Mouse (Mus musculus): ENCODE measurements at regions not wholly inside any gene's neighbourhood (a gene's known extent, or its start where the extent isn't known, plus 50 kb on each side); places are given as distances from the start of the nearest gene placed in this dataset.

DNA sequence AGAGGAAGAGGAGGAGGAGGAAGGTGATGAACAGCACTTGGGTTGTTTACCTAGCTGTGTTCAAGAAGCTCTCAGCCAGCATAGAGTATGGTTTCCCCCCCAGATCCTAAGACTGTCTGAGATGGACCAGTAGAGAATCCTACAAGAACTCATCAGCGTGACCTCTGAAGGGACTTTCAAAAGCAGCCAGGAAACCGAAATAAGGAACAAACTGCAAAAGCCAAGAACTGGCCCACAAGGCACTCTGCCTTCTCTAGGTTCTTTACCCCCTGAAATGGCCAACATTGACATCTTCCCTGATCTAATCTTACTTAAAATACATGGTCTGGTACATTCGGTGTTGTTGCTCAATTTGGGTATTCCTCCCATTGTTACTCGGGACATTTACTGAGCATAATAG lies 118.1 kb upstream of the Rreb1 start:
- DNase-seq (ENCODE audit: low spot score): no peak

DNA sequence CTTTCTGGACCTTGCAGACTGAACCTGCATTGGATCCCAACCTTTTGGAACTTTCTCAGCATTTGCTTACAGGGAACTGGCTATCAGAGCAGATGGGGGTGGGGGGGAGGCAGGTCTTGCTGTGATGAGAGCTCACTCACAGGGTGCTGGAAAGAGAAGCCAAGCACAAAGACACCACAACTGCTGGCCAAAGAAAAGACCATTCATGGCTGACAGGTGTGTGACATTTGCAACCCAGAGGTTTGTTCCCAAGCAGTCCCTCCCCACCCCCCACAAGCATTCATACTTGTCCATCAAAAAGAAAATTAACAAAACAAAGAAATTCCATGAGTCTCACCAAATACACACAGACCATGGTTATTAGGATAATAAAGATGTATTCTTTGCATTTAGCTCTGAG lies 117.5 kb upstream of the Rreb1 start:
- DNase-seq (ENCODE audit: low spot score): no peak

DNA sequence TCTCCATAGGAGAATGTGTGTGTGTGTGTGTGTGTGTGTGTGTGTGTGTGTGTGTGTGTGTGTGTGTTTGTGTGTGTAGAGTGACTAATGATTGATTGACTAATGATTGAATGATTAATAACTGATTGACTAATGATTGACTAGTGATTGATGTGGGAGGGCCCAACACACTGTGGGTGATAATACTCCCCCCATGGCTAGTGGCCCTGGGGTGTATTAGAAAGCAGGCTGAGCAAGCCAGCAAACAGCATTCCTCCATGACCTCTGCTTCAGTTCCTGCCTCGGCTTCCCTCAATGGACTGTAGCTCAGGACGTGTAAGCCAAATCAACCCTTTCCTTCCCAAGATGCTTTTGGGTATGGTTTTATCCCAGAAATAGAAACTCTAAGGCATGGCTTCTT lies 114.1 kb upstream of the Rreb1 start:
- DNase-seq (ENCODE audit: low spot score): no peak

DNA sequence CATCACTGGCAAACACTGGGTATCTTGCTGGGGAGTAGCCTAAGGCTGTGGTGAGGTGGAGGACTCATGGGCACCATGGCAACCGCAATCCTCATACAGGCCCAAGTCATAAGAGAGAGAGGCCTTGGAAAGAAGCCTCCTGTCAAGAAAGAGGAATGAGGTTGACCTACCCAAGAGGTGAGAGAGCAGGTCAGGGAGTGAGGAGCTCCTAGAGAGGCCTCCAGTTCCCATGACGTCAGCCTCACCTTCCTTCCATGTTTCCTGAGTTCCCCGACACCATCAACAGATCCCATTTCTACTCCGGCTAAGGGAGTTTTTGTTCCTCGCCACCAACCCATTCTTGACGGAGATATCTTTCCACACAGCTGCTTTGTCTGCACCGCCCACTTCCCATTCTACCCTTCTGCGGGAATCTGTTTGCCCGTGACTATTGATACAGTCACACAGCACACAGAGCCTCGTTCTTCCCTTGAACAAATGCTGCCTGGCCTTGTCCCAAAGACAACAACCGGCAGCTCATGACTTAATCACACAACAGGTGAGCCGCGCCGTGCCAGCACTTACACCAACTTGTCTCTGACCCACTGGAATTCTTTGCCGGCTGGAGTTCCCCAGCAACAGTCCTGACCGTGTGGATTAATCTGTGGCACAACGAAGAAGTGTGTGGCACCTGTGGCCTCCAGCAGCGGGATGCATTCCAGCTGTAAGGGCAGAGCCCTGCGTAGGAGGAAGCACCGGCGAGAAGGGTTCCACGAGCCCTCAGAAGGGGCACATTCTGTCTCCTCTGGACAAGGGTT lies 111.8 kb upstream of the Rreb1 start:
- no peak for DNase-seq (ENCODE audit: low spot score)

DNA sequence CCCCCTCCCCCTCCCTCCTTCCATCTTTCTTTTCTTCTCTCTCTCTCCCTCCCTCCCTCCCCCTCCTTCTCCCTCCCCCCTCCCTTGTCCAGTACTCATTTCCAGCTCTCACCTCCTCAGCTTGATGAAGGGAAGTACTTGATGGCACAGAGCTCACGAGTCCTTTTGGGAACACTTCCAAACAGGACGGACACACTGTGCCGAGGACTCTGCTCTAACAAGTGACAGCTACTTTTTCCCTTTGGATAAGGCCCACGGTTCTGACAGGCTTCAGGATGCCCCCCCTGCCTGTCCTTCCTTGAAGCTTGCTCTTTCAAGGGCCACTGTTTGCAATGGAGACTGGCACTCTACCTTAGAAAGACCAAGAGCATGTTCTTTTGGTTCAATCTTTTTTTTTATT lies 110.8 kb upstream of the Rreb1 start:
- DNase-seq (ENCODE audit: low spot score): no peak

DNA sequence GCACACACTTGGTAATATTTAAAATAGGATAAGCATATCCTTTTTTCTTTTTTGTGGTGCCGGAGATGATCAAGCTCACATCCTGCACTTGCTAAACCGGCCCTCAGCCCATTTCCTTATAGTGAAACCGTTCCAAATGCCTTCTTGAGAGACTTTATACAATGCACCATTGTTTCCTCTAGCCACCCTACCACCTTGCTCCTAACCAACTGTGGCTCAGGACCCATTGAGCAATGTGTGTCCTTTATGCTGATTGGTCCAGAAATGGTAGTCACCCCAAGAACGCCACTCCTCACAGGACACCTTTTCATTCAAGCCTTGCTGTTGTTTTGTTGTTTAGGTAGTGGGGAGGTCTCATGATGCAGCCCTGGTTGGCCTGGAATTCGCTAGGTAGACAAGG lies 110.3 kb upstream of the Rreb1 start:
- no peak for DNase-seq (ENCODE audit: low spot score)

DNA sequence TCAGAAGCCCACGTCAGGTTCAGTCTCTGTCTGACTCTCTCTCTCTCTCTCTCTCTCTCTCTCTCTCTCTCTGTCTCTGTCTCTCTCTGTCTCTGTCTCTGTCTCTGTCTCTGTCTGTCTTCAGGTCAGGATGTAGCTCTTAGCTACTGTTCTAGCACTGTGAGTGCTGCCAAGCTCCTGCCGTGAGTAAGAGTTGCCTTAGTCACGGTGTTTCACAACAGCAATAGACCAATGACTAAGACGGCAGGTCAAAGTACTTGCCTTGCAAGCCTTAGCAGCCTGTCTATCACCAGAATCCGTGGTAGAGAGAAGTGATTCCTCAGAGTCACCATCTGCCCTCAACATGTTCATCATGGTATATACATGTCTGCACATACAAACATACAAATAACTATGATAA lies 107.1 kb upstream of the Rreb1 start:
- DNase-seq (ENCODE audit: low spot score): no peak

DNA sequence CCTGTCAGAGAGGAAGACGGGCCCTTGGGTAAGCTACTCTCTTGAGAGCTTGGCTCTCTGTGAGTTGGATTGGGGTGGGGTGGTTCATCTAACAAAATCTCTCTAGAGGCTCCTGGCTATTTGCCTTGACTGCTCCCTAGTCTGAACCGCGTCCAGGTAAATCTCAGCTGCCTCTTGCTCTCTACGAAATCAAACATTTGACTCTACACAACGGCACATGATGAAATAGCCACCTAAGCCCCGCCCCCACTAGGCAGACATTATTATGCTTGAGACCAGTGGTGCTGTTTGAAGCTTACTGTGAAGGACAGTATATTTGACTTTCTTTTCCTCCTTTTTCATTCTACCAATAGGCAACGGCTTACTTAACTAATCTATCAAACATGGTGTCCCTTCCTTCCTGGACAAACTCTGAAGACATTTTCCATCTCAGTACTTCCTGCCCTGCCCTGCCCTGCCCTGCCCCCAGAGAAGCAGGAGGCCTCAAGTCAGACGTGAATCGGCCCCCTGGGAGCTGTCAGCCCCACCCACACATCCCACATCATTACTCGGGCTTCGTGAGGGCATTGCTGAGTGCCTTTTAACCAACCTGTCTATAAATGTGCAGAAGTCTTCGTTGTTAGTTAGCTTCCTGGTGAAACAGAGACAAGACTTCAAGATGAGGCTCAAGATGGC lies 103.4 kb upstream of the Rreb1 start:
- DNase-seq (ENCODE audit: low spot score): no peak

DNA sequence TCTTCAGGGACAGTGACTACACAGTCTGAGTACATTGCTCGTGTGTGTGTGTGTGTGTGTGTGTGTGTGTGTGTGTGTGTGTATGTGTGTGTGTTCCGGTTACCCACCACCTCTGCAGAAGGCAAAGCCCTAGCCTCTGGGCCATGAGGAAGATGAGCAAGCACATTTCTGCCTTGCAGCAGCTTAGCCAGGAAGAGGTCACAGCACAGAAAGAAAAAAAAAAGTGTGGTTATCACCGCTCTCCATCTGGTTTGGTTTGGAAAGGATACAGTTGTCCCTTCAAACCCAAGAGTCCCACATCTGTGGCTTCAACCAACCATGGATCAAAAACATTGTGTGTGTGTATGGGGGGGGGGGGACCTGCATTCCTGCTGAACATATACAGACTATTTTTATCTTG lies 102.5 kb upstream of the Rreb1 start:
- DNase-seq (ENCODE audit: low spot score): no peak

DNA sequence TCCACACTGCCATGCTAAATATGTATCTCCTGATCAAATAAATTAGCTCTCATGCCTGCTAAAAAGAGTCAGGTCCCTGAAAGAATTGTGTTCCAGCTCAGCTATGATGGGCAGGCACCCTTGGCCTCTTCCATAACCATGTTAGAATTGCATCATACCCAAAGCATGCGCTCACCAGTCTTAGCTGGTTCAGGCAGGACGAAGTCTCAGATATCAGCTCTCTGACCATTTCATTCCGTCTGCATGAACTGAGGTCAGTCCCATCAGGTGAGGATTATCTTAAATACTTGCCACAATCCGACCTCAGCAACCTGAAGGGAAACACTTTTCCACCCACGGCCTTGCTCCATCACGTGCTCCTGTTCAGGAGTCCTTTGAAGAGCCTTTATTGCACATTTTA lies 101.3 kb upstream of the Rreb1 start:
- DNase-seq (ENCODE audit: low spot score): no peak

DNA sequence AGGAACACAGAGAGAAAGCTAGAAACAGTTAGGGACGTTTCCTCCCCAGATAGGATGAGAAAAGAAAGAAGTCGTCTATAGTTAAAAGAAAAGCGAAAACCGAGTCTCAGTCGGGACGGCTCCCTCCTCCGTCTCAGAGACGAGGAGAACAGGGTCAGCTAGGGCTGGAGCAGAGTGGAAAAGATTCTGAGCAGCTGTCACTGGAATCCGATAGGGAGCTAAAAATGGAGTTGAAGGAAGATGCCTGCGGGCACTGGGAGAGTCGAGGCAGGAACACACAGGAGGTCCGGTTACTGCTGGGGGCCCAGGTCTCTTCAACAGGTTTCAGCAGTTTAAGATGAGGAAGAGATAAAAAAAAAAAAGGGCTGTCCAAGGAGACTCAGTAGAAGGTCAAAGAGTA lies 99.9 kb upstream of the Rreb1 start:
- DNase-seq (ENCODE audit: low spot score): no peak

DNA sequence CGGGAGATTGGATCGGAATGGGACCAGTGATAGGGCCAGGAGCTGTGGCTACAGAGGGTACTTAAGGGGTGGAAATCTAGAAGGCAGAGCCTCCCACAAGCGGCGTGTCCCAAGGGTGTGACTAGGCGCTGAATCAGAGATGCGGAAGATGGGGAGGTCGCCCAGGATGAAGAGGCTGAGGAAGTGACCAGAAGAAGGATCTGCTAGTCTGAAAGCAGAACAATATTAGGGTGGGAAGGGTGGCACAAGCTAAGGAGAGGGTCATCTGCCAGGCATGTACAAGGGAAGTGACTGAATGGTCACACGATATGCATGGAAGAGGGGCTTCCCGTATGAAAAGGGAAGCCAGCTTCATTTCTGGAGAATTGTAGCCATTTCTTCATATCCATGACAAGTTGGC lies 99.4 kb upstream of the Rreb1 start:
- DNase-seq (ENCODE audit: low spot score): no peak

DNA sequence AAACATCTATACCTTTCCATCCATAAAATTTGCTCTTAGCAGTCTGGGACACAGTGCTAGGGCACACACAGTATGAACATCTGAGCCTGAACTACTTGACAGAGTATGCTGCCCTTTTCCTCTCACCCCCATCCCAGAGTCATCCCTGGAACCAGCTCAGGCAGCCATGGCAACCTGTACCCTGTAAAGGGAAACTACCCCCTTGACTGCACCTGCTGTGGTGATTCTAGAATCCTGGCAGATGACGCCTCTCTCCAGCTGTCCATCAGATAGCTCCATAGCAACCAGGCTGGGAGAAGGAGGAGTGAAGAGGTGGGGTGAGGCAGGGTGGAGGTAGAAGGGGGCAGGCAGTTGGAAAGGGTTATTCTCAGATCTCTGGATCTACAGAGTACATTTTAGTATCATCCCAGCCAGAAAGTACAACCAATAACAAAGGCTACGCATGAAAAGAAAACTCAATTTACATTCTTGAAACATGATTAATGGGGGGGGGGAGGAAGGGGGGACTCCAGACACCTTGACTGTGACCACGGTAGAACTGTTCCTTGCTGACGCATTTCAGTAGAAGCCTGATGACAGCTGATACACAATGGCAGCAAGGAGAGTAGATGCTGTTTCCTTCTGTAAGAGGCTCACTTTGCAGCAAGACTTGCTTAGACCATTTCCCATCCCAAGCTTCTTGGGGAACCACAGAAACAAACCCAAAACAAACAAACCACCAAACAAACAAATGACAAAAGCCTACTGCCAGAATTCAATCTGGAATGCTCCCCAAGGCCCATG lies 97.2 kb upstream of the Rreb1 start:
- no peak for DNase-seq (ENCODE audit: low spot score)

DNA sequence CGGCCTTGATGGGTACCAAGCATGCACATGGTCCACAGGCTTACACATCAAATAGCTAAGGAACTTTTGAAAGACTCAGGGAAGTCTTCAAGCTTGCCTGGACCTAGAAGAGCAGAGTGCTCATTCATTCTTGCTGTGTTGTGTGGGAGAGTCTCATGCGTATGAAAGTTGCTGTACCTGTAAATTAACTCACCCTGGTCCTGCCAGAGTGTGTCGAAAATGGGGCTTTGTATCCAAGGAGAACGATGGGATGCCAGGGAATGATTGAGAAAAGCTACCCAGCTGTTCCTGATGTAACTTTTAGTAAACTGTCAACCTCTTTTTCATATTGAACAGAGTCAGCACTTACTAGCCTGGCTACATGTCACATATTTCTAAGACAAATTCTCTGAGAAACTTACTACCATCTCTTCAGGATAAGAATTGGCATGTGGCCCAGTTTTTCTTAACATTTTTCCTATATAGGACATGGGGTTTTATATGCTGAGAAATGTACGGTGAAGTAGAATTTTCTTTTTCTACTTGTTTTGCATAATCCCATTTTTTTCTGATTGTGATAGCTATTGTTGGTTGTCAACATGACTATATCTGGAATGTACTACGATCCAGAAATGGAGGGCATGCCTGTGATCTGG lies 95.0 kb upstream of the Rreb1 start:
- DNase-seq (ENCODE audit: low spot score): no peak

DNA sequence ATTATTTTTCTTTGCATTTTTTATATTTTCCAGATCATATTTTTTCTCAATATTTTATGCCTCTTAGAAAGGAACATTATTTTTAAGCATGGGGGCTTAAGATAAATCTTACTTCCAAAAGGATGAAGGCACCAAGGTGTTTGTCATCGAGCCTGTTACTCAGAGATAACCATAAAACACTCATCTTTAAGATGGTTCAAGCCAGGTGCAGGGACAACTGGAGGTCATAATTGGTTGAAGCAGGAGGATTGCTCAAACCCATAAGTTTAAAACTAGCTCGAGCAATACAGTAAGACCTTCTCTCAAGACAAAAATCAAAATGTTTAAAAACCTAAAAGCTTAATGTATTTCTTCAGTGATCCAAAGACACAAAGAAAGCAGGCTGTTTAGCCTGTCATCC lies 92.6 kb upstream of the Rreb1 start:
- DNase-seq (ENCODE audit: low spot score): no peak

DNA sequence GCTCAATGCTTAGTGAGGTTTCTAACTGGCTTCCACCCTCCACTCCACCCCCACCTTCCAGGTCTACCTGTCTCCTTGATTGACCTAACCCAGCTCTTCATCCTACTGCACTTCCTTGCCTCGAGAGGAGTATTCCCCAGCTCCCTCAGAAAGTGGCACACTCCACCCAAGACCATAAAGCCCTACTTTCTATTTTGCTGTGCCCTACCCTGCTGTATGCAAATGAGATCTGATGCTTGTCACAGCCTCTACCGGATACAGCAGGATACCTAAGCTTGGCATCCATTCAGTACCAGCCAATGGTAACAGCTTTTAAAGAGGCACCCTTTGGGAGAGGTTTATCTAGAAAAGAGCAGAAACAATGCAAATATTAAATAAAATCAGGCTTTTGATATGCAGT lies 92.1 kb upstream of the Rreb1 start:
- DNase-seq (ENCODE audit: low spot score): no peak

DNA sequence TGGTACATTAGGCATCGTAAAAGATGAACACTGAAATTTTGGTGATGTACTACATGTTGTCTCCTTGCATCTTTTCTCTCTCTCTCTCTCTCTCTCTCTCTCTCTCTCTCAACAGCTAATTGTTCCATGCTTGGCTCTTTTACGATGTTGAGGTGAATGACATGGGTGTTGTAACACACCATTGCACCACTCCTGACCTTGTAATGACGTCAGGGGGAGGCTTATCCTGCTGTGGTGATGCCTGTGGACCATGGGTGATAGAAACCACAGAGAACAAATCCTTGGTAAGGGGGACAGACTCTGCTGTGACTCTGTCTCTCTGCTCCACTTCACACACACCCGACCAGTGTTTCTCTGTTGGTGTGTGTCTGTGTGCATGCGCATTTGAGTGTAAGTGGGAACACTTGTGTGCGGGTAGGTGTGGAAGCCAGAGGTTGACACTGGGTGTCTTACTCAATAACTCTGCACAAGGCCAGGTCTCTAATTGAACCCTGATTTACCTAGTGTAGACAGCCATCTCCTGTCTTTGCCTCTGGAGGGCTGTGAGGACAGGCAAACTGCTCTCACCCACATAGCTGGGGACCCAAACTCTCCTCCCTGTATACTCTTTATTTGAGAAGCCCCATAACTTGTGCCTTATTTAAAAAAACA lies 88.9 kb upstream of the Rreb1 start:
- no peak for DNase-seq (ENCODE audit: low spot score)

DNA sequence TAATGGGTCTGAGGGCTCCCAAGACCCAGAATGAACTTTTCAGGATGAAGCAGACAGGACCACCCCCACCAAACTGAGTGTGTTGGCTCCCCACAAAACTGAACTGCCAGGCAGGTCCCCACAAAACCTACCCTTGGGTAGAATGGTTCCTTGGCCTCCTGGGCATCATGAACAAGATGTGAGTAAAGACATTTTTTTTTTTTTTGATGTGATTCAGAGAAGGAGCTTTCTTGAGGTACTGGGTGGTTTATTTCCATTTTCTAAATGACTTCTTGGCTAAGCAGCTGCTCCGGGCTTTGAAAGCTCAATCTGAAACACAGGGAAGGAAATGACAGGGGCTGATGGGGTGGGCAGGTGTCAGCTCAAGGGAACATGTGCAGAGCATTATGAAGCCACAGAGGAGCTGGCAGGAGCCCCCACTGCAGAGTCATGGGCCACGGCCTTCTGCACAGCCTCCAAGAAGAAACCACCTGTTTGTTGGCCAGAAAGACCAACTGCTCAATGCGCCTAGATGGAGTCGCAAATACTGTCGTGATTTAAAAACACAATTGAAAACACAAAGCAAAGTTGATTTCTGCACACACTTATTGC lies 86.2 kb upstream of the Rreb1 start:
- no peak for DNase-seq (ENCODE audit: low spot score)

DNA sequence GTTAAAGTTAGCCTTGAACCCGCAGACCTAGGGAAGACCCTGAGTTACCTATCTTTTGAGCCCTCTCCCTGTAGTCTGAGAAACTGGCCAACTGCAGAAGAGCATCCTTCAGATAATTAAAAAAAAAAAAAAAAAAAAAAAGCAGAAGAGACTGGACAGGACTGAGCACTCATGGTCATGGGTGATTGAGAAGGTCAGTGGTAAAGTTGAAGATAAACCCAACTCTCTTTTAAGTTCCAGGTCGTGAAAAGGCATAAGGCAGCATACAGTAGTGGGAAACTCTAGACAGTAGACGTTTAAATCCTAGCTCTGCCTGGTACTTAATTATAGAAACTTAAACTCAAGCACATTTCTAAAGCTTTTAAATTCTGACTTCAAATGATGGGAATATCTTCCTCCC lies 84.6 kb upstream of the Rreb1 start:
- DNase-seq (ENCODE audit: low spot score): no peak

DNA sequence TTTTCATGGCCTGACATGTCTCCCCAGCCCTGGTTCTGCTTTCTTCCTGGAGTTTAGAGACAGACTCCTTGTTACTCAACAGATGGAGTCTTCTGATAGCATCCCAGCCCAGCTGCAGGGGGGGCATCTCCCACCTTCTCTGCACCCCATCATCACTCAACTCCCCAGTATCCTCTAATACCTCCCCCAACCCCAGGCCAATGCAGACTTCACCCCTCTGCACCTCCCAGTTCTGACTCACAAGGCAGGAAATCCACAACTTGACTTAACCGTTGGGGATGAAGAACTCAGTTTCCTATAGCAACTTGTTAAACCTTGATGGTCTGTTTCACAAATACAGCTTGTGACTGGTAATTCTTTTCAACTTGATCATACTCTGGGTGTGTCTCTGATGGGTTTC lies 73.7 kb upstream of the Rreb1 start:
- DNase-seq (ENCODE audit: low spot score): no peak

DNA sequence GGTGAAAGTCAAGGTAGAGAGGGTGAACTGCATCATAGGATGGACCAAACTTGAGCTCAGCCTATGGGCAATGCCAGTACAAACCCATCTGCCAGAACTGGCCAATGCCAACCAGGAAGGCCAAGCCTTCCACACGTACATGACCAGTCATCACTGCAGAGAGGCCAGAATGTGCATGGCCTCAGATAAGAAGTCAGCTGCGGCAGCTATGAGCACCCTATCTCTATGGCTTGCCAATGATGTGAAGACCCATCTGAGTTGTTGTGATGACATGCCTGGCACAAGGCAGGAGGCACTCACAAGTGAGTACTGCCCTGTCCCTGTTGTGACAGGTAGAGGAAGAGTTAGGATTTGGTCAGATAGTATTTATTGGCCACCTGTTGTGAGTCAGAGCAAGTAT lies 72.7 kb upstream of the Rreb1 start:
- DNase-seq (ENCODE audit: low spot score): no peak

DNA sequence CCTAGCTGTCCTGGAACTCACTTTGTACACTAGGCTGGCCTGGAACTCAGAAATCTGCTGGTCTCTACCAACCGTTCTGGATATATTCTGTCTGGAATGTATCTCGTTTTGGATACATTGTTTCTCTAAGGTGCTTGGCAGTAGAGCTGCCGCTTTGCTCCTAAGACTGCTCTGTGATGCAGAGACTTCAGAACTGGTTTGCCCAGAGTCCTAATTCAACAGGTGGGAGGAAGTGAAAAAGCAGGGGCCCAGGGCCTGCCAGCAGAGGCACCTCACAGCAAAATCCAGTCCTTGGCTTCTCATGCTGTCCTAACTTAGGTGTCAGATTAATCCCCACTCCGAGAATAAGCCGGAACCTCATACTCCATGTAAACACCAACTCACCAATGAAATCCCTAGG lies 67.3 kb upstream of the Rreb1 start:
- no peak for DNase-seq (ENCODE audit: low spot score)

All from layer of hippocampus, adult 9-10 months (tissue).